Mouse (Mus musculus) lung, postnatal 14 days (tissue): ENCODE measurements around the gene Glg1.
"Not testable (repeated sequence)": the region's sequence is repeated elsewhere in the genome, so short reads cannot be mapped to it uniquely, and the experiment has no call there.

Experiments
- DNase-seq: peaks from one replicate; pipeline ENCODE4 v3.0.0; 2021

The Glg1 gene

DNA sequence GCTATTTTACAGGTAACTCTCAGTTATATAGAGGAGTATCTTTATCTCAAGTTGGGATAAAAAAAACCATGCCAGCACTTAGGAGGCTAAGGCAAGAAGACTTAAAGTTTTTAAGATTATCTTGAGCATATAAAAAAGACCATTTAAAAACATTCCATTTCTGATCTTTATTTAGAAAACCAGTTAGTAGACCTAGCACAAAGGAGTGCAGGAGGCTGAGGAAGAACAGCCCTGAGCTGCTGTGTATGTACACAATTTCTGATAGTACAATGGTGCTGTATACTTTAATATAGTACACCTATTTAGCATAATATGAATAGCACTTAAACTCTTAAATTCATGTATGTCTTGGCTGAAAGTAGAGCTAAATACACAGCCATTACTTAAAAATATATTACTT is 10.9 kb downstream of the Glg1 start:
- DNase-seq: no peak

DNA sequence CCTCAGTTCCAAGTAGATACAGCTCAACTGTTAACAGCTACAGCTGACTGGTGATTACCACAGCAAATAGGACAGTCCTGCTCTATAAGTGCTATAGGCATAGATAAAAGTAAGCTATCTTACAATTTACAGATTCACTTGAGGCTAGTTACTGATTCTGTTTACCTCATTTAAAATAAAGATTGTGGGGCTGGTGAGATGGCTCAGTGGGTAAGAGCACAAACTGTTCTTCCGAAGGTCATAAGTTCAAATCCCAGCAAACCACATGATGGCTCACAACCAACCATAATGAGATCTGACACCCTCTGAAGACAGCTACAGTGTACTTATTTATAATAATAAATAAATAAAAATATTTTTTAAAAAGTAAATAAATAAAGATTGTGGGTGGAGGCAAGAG is 12.2 kb downstream of the Glg1 start:
- not testable (repeated sequence) for DNase-seq

DNA sequence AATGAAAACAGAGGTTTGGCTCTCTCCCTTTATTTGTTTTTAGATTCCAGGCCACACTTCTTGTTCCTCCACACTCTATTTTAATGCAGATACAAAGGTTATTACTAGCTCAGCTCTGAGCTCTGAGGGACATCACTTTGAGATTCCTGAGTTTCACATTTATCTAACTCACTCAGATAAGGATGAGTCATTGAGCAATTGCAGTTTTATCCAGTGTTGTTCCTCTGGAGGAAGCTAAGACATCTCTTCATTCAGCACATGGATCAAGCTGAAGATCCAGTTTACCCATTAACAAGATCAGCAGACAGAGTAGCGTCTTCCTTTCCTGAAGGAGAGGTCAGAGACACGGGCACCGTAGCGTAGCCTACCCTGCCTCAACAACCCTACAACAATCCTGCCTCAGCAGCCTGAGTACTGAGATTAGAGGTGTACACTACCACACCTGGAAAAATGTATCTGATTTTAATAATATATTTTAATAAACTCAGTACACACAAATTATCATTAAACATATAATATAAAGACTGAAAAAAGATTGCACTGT is 12.7 kb downstream of the Glg1 start:
- DNase-seq: no peak

DNA sequence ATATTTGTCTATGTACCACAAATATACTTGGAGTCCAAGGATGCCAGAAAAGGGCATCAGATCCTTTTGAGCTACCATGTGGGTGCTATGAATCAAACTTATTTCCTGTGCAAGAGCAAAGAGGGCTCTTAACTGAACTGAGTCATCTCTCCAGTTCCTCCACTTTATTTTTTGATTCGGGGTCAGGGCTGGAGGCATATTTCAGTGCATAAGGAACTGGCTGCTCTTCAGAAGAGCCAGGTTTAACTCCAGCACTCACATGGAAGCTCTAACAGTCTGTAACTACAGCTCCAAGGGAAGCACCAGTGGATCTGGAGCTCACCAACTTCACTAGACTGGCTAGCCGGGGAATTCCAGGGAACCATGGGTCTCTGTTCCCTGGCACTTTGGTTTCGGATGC is 21.7 kb downstream of the Glg1 start:
- DNase-seq: no peak

DNA sequence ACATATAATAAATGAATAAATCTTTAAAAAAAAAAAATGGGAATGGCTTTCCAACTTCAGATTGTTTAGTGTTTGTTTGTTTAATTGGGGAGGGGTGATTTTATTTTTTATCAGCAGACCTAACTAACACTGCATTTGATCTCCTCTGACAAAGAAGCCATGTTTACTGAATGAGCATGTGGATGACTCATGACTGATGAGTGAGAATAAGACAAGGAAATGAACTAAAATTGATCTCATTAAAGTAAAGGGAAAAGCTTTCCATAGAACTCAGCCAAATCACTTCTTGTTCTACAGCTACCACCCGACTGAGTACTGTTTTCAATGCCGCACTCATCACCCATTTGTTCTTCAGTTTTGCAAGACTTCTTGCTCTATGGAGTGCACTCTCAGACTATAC is 25.3 kb downstream of the Glg1 start:
- DNase-seq: no peak

DNA sequence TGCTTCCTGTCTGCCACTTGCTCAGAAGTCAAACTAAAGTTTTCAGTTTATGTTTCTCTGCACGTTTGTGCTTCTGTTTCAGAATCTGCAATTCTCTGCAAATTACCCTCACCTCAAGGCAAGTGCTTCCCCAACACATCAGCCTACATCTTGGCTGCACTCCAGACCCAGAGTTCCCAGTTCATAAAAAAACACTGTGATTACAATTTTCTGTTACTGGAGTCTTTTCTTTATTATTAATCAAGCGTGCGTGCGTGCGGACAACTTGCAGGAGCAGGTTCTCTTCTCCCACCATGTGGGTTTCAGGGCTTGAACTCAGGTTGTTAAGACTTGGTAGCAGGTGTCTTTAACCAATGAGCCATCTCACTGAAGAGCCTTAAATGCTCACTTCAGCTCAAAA is 34.9 kb downstream of the Glg1 start:
- DNase-seq: peak; percentile 12

DNA sequence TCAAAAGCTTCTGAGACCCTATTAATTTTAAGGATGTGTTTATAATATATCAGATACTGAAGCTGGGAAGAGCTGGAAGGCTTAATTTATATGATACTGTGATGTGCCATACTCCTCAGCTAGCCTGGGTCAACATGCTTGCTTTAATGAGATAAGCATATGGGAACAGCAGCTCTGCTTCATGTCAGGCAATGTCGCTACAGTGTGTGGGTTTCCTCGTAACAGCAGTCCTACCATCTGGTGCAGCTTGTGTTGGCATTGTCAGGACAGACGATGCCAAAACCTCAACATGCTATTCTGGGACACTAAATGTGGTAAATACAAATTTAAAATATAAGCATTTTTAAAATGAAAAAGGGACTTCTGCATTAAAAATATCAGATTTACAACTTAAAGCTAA is 40.9 kb downstream of the Glg1 start:
- no peak for DNase-seq

DNA sequence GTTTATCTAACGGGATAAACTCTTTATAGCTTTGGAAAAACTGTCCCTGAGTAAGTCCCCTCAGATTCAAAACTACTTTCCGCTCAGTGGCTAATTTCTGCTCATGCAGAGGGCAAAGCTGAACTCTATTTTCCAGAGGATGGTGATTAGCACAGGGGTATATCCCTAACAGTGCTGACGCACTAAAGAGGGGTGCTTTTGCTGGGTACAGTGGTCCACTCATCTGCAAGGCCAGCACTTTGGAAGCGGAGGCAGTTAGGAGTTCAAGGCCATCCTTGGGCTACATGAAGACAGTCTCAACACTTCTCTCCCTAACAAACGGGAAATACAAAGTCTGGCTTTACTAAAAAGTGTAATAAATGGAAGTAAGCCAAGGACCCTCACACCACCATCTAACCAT is 45.6 kb downstream of the Glg1 start:
- DNase-seq: no peak

DNA sequence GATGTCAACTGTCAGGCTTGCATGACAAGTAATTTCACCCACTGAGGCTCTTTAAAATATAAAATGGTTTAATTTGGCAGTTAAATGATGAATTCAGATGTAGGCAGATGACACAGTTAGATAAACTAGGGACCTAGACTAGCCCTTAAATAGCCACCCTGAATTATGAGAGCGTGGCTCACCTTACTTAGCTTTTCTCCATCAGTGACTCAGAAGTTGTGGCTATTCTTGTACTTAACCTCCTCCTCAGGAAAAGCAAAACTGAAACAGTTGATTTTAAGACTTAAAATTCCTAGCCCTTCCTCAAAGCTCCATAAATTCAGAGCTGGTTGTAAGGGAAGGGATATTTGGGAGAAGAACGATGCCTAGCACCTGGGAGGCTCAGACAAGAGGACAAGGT is 47.8 kb downstream of the Glg1 start:
- DNase-seq: no peak

DNA sequence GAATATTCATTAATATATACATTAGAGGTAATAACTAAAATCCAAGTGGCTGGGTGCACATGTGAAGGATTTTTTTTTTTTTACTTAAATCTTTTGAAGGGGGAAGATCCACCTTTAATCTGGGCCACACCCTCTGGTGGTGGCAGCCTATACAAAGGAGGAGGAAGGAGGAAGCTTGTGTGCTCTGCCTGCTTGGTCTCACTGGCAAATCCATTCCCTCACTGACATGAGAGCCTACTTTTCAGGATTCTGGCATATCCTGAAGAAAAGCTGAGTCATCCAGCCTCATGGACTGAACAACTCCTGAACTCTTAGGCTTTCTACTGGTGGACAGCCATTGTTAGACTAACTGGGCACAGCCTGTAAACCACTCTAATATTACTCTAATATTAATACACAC is 49.1 kb downstream of the Glg1 start:
- no peak for DNase-seq

GRCm38 (mm10) chr8:111206321-111206720 is 52.7 kb downstream of the Glg1 start:
- DNase-seq: no peak

GRCm38 (mm10) chr8:111205033-111205432 is 54.0 kb downstream of the Glg1 start:
- no peak for DNase-seq

DNA sequence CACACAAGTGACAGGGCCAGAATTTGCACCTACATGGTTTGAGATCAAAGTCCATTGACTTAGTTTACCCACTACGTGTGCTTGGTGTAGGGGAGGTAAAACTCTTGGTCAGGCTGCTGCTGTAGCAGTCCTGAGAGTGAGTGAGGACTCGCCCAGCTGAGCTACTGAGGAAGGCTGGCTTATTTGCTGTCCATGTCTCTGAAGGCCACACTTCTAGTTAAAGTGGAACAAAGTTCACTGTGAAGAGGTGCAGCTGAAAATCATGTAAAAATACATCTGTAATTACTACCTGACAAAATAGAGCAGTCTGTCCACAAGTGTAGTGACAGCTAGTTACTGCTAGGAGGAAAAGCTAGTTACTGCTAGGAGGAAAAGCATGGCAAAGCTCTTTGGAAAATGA is 55.7 kb downstream of the Glg1 start:
- DNase-seq: no peak

DNA sequence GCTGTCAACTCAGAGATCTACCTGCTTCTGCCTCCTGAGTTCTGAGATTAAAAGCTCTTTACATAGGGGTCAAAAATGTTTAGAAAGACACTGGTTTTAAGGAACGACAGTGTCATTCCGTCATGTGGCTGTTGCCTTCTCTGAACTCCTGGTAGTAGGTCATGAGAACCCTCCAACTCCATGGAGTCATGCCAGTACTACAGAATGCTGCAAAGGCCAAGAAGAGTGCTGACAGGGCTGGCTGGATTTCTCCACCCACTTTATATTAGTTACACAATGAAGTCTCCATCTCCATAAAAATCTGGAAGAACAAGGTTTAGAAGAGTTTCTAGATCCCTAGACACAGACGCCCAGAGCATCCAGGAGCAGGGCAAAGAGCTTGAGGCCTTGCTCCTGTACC is 61.0 kb downstream of the Glg1 start:
- no peak for DNase-seq

GRCm38 (mm10) chr8:111196181-111196580 is 62.8 kb downstream of the Glg1 start:
- DNase-seq: no peak

GRCm38 (mm10) chr8:111188594-111189211 is 70.3 kb downstream of the Glg1 start:
- no peak for DNase-seq

GRCm38 (mm10) chr8:111187470-111187869 is 71.5 kb downstream of the Glg1 start:
- no peak for DNase-seq

GRCm38 (mm10) chr8:111185472-111185947 is 73.5 kb downstream of the Glg1 start:
- no peak for DNase-seq

DNA sequence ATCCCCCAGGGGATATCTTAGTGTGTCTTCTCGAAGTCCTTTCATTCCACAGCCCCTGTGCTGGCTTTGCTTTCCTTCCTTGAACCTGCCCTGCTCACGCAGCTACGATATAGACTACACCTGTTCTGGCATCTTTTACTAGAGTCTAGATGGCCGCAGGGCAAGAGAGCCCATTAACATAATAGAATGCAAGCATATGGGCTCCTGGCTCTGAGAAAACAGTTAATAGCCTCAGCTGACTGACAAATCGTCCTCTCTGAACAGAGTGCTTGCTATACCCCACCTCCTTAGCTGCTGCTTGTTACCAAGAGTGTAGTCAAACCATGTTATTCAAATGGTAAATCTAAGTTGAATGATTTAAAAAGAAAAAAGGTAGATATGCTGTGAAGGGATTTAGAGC is 87.4 kb downstream of the Glg1 start:
- no peak for DNase-seq

GRCm38 (mm10) chr8:111157617-111158016 is 101.4 kb downstream of the Glg1 start:
- peak; percentile 68 for DNase-seq

DNA sequence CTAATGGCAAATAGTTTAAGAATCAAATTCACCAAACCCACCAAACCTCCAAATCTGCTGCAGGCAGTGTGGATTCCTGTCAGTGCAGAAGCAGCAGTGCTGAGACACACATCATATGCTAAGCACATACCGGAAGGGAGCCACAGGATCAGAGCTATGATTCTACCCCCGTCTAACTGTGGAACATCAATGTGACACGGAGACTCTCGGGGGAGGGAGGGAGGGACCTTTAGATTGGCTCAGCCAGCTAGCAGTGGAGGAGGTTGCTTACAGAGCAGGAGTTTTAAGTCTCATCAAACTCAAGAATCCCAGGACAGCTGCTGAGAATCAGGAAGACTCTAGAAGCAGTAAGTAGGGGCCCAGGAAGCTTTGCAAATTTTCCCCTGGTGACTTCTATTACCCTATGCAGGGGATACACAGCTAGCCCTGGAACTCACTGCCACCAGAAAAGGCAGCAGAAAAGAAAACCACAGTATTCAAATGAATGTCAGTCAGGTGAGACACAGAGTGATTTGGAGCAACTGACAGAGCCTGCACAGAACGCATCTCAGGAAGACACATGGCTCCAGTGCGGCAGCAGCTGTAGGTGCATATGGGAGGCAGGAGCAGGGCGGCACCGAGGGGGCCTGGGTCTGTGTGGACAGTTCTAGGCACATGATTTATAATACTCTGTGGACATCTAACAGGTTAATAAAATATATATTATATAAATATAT is 103.1 kb downstream of the Glg1 start:
- no peak for DNase-seq

DNA sequence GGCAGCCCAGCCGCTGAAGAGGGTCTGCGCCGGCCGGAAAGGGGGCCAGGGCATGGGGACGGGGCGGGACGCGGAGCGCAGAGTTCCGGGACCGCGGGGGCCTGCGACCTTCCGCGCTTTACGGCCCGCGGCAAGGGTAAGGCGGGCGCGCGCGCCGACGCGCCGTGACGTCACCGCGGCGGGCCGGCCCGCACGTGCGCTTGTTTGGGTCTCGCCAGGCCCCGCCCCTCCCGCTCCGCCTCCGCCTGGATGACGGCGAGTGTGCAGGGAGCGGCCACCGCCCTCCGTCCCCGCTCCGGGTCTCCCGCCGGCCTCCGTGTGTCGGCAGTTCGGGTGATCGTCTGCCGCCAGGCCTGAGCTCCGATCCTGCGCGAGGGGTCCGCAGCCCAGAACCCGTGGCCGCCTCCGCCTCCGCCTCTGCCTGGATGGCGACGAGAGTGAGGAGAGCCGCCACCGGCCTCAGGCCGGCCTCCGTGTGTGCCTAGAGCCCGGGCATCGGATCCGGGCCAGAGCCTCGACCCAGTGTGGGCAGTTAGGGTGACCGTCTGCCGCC is 113.5 kb downstream of the Glg1 start:
- peak; percentile 95 for DNase-seq

- peak; percentile 1 for DNase-seq
Observed at GRCm38 (mm10) chr8:111144901-111145459, 114.0 kb downstream of the Glg1 start.

DNA sequence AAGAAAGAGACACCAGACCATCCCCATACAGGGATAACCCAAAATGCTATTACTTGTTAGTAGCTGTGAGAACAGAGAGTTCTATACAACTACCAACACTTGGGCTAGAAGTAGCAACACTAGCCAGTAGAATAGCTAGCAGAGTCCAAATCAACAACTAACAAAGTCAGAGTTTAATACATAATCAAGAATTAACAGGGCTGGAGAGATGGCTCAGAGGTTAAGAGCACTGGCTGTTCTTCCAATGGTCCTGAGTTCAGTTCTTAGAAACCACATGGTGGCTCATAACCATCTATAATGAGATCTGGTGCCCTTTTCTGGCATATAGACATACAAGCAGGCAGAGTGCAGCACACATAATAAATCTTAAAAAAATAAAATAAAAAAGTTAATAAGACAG is 116.5 kb downstream of the Glg1 start:
- DNase-seq: no peak
